Mouse (Mus musculus): ENCODE results near the gene Nif3l1.

GRCm38 (mm10) chr1:58409553-58410197 lies 35.3 kb upstream of the Nif3l1 start:
- no peak for TF ChIP-seq CTCF (IDR thresholded peaks at IDR 0.05; ENCODE audit: extremely low read depth, insufficient read depth, low read length)
- TF ChIP-seq POLR2A (IDR thresholded peaks at IDR 0.05; ENCODE audit: extremely low read depth, insufficient read depth, low read length): 0 out of 2 replicates have a peak, but pooled peaks have one; percentile 6
